Mouse (Mus musculus): ENCODE measurements around the gene Ces1d. TPM values are rescaled to one million over a fixed set of nuclear protein-coding genes. Genes with fewer than 3 reads are reported as not detected.

Gene Ces1d
- polyA plus RNA-seq, 1 experiment: 7.8 TPM

DNA sequence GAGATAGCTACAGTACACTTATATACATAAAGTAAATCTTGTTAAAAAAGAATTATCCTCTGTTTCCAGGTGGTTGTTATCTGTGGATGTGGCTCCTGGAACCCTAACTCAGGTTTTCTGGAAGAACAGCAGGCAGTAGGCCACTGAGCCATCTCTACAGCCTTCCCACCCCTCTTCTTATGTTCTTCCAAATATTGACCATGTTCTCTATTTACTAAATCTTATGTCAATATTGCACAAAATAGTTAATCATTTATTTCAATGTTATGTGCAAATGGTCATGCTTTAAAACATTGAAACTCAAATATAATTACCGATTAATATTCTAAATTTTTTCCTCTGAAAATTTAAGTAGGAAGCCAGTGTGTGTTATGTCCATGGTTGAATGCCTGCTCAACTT, 75.6 kb downstream of the Ces1d start:
- TF ChIP-seq CTCF (IDR thresholded peaks at IDR 0.05; ENCODE audit: control insufficient read depth, insufficient read depth, low read length): no peak
- no peak for TF ChIP-seq POLR2A (IDR thresholded peaks at IDR 0.05; ENCODE audit: borderline replicate concordance, control insufficient read depth, low read depth, low read length)
- H3K27ac ChIP-seq (ENCODE audit: control insufficient read depth, insufficient read depth, low read depth, low read length, poor library complexity): no peak overlapping the region
- no peaks in the 10 kb centered on the region for H3K4me1 ChIP-seq (ENCODE audit: control insufficient read depth, insufficient read depth, low read length)
- WGBS: 86% methylated on average over 1 of the region's 1 CpGs
- no peak overlapping the region for H3K4me3 ChIP-seq (replicated peaks; ENCODE audit: control insufficient read depth, low read depth, low read length)

Other genes with a start within 250 kb of the Ces1d start
- not detected in 2 replicates for gene Slc6a2, start 237.8 kb downstream of the Ces1d start, polyA plus RNA-seq (2011; ENCODE audit: insufficient read depth, insufficient read length, low replicate concordance, missing spikeins)
- not detected in 2 replicates for gene Ces1a, start 149.6 kb downstream of the Ces1d start, polyA plus RNA-seq (2011; ENCODE audit: insufficient read depth, insufficient read length, low replicate concordance, missing spikeins)
- 0.77 TPM in 1 of 2 replicates, not detected in the other for gene Ces1b, start 117.8 kb downstream of the Ces1d start, polyA plus RNA-seq (2011; ENCODE audit: insufficient read depth, insufficient read length, low replicate concordance, missing spikeins)
- gene Ces1c, start 66.6 kb downstream of the Ces1d start, polyA plus RNA-seq (2011; ENCODE audit: insufficient read depth, insufficient read length, low replicate concordance, missing spikeins): 1.8 and 8.6 TPM in 2 replicates
- gene Ces1e, start 31.8 kb upstream of the Ces1d start, polyA plus RNA-seq (2011; ENCODE audit: insufficient read depth, insufficient read length, low replicate concordance, missing spikeins): 0.68 TPM in 1 of 2 replicates, not detected in the other
- gene Ces1f, start 81.9 kb upstream of the Ces1d start, polyA plus RNA-seq (2011; ENCODE audit: insufficient read depth, insufficient read length, low replicate concordance, missing spikeins): 1.8 and 2.4 TPM in 2 replicates
- 0.62 TPM in 1 of 2 replicates, not detected in the other for gene Ces1g, start 139.5 kb upstream of the Ces1d start, polyA plus RNA-seq (2011; ENCODE audit: insufficient read depth, insufficient read length, low replicate concordance, missing spikeins)
- not detected in 2 replicates for gene Ces1h, start 181.9 kb upstream of the Ces1d start, polyA plus RNA-seq (2011; ENCODE audit: insufficient read depth, insufficient read length, low replicate concordance, missing spikeins)

Data from bone marrow, adult 2 months (tissue).